Mouse (Mus musculus) layer of hippocampus, adult 9-10 months (tissue): Measurements from ENCODE around the gene T2.

ENCODE experiments used
- DNase-seq: peaks from one replicate; pipeline ENCODE4 v3.0.0; 2022; ENCODE audit warnings: low spot score

T2 gene

GRCm38 (mm10) chr17:8416865-8417264, 61.1 kb downstream of the T2 start:
- no peak for DNase-seq

- no peak for DNase-seq
Measured at GRCm38 (mm10) chr17:8420739-8421138, 64.9 kb downstream of the T2 start.

- no peak for DNase-seq
Measured at GRCm38 (mm10) chr17:8421517-8421916, 65.7 kb downstream of the T2 start.

- DNase-seq, result peak; percentile 11
Measured at GRCm38 (mm10) chr17:8423283-8423682, 67.5 kb downstream of the T2 start.

- no peak for DNase-seq
Measured at GRCm38 (mm10) chr17:8429436-8429835, 73.6 kb downstream of the T2 start.

GRCm38 (mm10) chr17:8429896-8430295, 74.1 kb downstream of the T2 start:
- DNase-seq, result no peak

- DNase-seq, result no peak
Measured at GRCm38 (mm10) chr17:8432179-8432800, 76.5 kb downstream of the T2 start.

GRCm38 (mm10) chr17:8433121-8433977, 77.6 kb downstream of the T2 start:
- no peak for DNase-seq

GRCm38 (mm10) chr17:8433978-8434960, 78.5 kb downstream of the T2 start, which contains the start of gene T:
Gene T (plus strand): TSS chr17:8434423.
- no peak for DNase-seq

- no peak for DNase-seq
Measured at GRCm38 (mm10) chr17:8436184-8436583, 80.4 kb downstream of the T2 start.

- DNase-seq, result no peak
Measured at GRCm38 (mm10) chr17:8444062-8444461, 88.3 kb downstream of the T2 start.

- no peak for DNase-seq
Measured at GRCm38 (mm10) chr17:8447676-8448192, 91.9 kb downstream of the T2 start.

- no peak for DNase-seq
Measured at GRCm38 (mm10) chr17:8448324-8448723, 92.5 kb downstream of the T2 start.

- no peak for DNase-seq
Measured at GRCm38 (mm10) chr17:8455196-8455595, 99.4 kb downstream of the T2 start.

GRCm38 (mm10) chr17:8455601-8456000, 99.8 kb downstream of the T2 start:
- DNase-seq, result no peak

GRCm38 (mm10) chr17:8456856-8457460, 101.2 kb downstream of the T2 start:
- no peak for DNase-seq

GRCm38 (mm10) chr17:8461568-8461967, 105.8 kb downstream of the T2 start:
- no peak for DNase-seq

- DNase-seq, result peak; percentile 67
Measured at GRCm38 (mm10) chr17:8463482-8464128, 107.8 kb downstream of the T2 start.

GRCm38 (mm10) chr17:8467771-8468170, 112.0 kb downstream of the T2 start:
- DNase-seq, result no peak

GRCm38 (mm10) chr17:8468716-8469344, 113.0 kb downstream of the T2 start:
- DNase-seq, result peak; percentile 75
